ENCODE assay signal across 23 mouse cellular contexts in the genomic region with DNA sequence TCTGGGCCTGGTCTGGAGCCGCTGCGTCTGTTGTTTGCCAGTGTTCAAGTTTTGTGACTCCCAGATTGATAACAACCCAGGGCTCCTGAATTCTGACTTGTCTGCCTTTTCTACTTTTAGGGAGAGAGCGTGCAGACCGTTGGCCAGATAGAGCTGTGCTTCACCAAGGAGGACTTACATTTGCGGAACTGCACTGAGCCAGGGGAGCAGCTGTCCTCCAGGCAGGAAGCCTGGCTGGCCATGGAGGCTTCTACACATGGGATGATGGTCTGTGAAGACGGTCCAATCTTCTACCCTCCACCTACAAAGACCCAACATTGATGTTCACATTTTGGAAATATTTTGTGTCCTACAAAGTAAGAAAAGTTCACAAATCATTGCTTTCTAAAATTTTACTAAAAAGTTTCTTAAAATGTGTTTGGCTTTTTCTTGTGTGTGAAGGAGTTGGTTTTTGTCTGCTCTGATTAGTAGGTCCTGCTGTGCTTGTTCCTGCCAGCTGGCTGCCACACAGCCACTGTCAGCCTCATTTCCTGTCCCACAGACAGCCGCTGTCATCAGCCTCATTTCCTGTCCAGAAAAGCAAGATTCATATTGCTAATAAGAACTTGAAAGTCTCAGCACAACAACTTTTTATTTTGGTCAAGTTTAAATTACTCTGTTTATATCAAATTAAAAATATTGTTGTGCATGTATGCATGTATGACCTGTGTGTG. TPM values are rescaled to one million over a fixed set of nuclear protein-coding genes. Genes with fewer than 3 reads are reported as not detected.
"Had no signal": no experiment of that assay in that cellular context is flagged by ENCODE, and none has a peak within 500 bp of the region (broad histone marks: within the 10 kb centered on the region; RNA-seq: fewer than 3 reads in every experiment).

No protein-coding gene starts in this region.

RNA-seq across cellular contexts. Expression of a gene that starts 19.2 kb away (rescaled TPM):
- total RNA-seq: gastrocnemius, postnatal 14 days; gastrocnemius, postnatal 36 days; heart, adult 2 months; heart, postnatal 10 days; heart, postnatal 25 days; heart, postnatal 4 days; liver, adult 2 months had no signal
- polyA plus RNA-seq: heart, adult 2 months; heart, embryonic 11.5 days; heart, embryonic 15.5 days; intestine, embryonic 16.5 days; limb, embryonic 15.5 days; liver, embryonic 12.5 days had no signal

RNA-seq across cellular contexts. Expression of a gene that starts 27.4 kb away (rescaled TPM):
- total RNA-seq: gastrocnemius, adult 18-20 months; gastrocnemius, adult 8-10 months; gastrocnemius, postnatal 14 days; gastrocnemius, postnatal 36 days; heart, adult 2 months; heart, postnatal 10 days; heart, postnatal 25 days; heart, postnatal 4 days; liver, adult 2 months had no signal
- polyA plus RNA-seq: gonadal fat pad, adult 2 months; heart, adult 2 months; heart, embryonic 11.5 days; heart, embryonic 13.5 days; heart, embryonic 15.5 days; hindbrain, embryonic 10.5 days; hindbrain, embryonic 12.5 days; hindbrain, embryonic 14.5 days; intestine, embryonic 14.5 days; intestine, embryonic 16.5 days; large intestine, adult 2 months; limb, embryonic 11.5 days; limb, embryonic 13.5 days; limb, embryonic 15.5 days; liver, adult 2 months; liver, embryonic 12.5 days had no signal
